Mouse (Mus musculus): ENCODE data around the gene Btbd8. TPM values are rescaled to one million over a fixed set of nuclear protein-coding genes. Genes with fewer than 3 reads are reported as not detected.

Btbd8 gene
- polyA plus RNA-seq, 1 experiment from 2014 or later, result 4.2 TPM

DNA sequence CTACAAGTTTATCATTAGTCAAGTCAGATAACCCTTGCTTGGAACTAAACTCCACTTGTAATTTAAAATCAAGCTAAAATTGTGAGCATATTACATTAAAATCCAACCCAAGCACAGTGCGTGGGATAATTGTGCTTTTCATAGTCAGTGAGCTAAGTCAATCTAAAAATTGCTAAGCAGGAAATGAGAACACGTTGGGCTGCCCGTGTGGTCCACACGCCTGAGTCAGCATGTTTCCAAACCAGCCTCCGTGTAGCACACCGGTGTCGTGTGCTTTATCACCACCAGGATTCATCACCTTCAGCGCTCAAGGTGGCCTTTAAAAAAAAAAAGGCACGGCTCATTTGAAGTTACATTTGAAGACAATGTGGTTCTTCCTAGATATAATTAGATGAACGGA is 86.5 kb downstream of the Btbd8 start:
- Histone ChIP-seq H3K36me3 (no peaks in the 10 kb centered on the region), H3K9me3 (no peaks in the 10 kb centered on the region), H3K27ac (no peak overlapping the region), H3K4me1 (no peaks in the 10 kb centered on the region), H3K4me3 (no peak overlapping the region), H3K9ac (no peak overlapping the region), H3K27me3 (no peaks in the 10 kb centered on the region), H3K4me2 (no peak overlapping the region)
- 65% methylated on average over 10 of the region's 10 CpGs for WGBS
- no peak for ATAC-seq (ENCODE audit: insufficient number of reproducible peaks, low FRiP score, low TSS enrichment, low read depth)

DNA sequence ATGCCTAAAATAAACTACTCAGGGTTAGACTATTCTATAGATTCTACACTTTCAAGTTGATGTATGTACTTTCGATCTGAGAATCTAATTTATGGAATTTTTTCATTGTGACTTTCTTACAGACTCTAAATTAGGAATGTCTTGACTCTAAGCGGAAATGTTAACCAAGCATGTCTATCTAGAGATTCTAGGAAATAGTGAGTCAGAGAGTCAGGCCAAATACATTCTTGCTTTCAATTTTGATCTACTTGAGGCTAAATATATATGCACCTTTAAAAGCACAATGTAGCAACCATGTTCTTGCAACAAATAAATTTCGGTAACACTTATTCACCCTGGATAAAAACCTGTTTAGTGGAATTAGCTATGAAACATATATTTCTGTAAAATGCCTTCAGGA is 91.1 kb downstream of the Btbd8 start:
- Histone ChIP-seq H3K4me1 (no peaks in the 10 kb centered on the region), H3K36me3 (no peaks in the 10 kb centered on the region), H3K27me3 (no peaks in the 10 kb centered on the region), H3K9me3 (no peaks in the 10 kb centered on the region), H3K4me3 (no peak overlapping the region), H3K27ac (no peak overlapping the region), H3K4me2 (no peak overlapping the region), H3K9ac (no peak overlapping the region)
- WGBS, result 89% methylated on average over 3 of the region's 3 CpGs
- no peak for ATAC-seq (ENCODE audit: insufficient number of reproducible peaks, low FRiP score, low TSS enrichment, low read depth)

DNA sequence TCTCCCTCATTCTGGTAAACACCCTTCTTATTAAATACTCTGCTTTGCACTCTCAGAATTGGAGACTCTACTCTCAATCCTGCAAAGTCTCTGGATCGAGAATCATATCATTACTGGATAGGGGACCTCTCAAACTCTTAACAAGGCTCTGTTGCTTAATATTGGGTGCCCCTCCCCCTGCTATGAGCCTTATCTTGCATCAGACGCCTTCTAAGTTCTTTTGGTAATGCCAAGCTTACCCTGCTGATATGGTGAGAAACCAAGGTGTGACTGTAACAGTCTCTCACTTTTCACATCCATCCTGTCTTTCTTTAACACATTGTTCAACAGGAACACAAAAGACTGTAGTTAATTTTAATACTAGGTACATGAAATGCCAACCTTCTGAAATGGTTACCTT is 95.8 kb downstream of the Btbd8 start:
- ATAC-seq (ENCODE audit: insufficient number of reproducible peaks, low FRiP score, low TSS enrichment, low read depth), result no peak
- Histone ChIP-seq H3K4me2 (no peak overlapping the region), H3K4me1 (no peaks in the 10 kb centered on the region), H3K9ac (no peak overlapping the region), H3K9me3 (no peaks in the 10 kb centered on the region), H3K36me3 (no peaks in the 10 kb centered on the region), H3K27ac (no peak overlapping the region), H3K4me3 (no peak overlapping the region), H3K27me3 (no peaks in the 10 kb centered on the region)
- 53% methylated on average over 2 of the region's 2 CpGs for WGBS

DNA sequence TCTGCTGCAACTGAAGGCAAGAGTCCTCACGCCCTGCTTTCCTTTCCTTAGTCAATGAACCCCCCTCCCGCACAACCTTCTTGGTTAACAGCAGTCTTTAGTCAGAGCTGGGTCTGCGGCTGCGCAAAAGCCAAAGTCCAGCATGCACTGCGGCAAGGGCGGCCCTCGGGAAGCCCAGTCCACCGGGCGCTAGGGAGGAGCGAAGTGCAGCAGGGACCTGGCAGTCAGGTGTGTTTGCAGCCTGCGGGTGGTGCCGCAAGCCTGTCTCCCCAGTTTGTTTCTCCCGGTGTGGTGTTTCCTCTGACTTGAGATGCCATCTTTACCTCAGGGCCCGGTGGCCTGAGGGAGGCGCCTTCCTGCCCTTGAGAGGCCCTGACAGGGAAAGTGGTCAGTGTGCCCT is 96.8 kb downstream of the Btbd8 start, which contains the start of gene 1700028K03Rik:
Gene 1700028K03Rik, plus strand, starts transcription at position 129 of the 400 bp plus-strand sequence.
- no peak for ATAC-seq (ENCODE audit: insufficient number of reproducible peaks, low FRiP score, low TSS enrichment, low read depth)
- WGBS, result 75% methylated on average over 15 of the region's 15 CpGs
- no peaks in the 10 kb centered on the region for H3K36me3 ChIP-seq
- H3K4me1 ChIP-seq, result no peaks in the 10 kb centered on the region
- no peak within 1 kb of the TSS for H3K9ac ChIP-seq
- H3K4me3 ChIP-seq, result no peak within 1 kb of the TSS
- no peaks in the 10 kb centered on the region for H3K9me3 ChIP-seq
- no peaks in the 10 kb centered on the region for H3K27me3 ChIP-seq
- no peak within 1 kb of the TSS for H3K4me2 ChIP-seq
- no peak within 1 kb of the TSS for H3K27ac ChIP-seq

DNA sequence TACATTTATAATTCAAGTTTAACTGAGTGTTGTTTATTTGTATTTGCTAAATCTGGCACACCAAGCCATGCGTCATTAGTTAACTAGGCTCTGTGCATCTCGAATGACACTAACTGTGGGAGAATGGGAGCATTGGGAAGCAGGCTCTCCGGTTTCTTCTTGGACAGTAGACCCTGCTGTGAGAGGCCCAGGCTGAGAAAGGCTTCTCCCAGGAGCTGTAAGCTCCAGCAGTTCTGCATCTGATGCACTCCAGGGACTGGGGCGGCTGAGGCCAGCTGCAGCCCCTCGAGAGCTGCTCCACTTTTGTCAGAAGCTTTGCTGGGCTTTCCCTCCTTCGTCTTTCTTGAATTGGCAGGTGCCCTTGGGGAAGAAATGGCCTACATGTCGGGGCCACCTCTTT is 103.9 kb downstream of the Btbd8 start:
- H3K4me2 ChIP-seq, result no peak overlapping the region
- ATAC-seq (ENCODE audit: insufficient number of reproducible peaks, low FRiP score, low TSS enrichment, low read depth), result no peak
- H3K9me3 ChIP-seq, result no peaks in the 10 kb centered on the region
- H3K36me3 ChIP-seq, result no peaks in the 10 kb centered on the region
- H3K27ac ChIP-seq, result no peak overlapping the region
- H3K9ac ChIP-seq, result no peak overlapping the region
- H3K27me3 ChIP-seq, result no peaks in the 10 kb centered on the region
- no peaks in the 10 kb centered on the region for H3K4me1 ChIP-seq
- H3K4me3 ChIP-seq, result no peak overlapping the region
- WGBS, result 44% methylated on average over 7 of the region's 7 CpGs

DNA sequence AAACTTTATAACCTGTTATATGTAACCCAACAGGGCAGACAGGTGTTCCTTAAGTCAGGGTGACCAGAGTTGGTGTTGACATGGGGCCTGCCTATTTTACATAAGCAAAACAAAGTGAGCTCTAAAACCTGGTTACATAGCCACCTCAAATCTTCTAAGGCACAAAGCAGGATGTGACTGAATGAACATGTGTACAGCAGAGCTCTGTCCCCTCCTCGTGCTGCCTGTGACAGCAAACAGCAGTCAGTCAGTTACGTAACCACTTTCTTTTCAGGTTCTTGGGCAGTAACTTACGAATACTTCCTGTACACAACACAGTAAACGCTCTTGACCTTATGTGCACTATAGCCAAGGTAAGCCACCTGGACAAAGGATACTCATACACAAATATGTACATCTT is 108.1 kb downstream of the Btbd8 start:
- no peaks in the 10 kb centered on the region for H3K9me3 ChIP-seq
- no peaks in the 10 kb centered on the region for H3K27me3 ChIP-seq
- H3K4me3 ChIP-seq, result no peak overlapping the region
- no peak overlapping the region for H3K4me2 ChIP-seq
- 77% methylated on average over 4 of the region's 4 CpGs for whole genome bisulfite sequencing
- peaks cover 6% of the 10 kb centered on the region for H3K36me3 ChIP-seq
- ATAC-seq (ENCODE audit: insufficient number of reproducible peaks, low FRiP score, low TSS enrichment, low read depth), result no peak
- H3K4me1 ChIP-seq, result no peaks in the 10 kb centered on the region
- H3K9ac ChIP-seq, result no peak overlapping the region
- H3K27ac ChIP-seq, result no peak overlapping the region

DNA sequence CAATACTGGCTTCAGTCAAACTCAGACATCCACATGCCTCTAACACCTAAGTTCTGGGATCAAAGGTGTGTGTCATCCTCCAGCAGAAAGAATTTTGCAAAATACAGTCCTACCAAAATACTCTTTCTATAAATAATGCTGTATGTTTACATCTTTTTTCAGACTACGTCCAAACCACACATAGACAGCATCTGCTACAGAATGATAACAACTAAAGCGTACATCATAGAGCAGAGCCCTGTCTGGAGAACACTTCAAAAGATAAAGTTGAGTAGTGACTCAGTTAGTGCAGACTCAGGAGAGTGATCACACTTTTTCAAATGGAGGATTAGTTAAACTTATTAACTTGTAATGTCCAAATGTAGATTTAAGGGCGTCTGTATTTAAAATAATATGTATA is 110.2 kb downstream of the Btbd8 start:
- no peak overlapping the region for H3K9ac ChIP-seq
- no peak overlapping the region for H3K4me3 ChIP-seq
- WGBS, result 86% methylated on average over 3 of the region's 3 CpGs
- H3K27ac ChIP-seq, result no peak overlapping the region
- H3K4me2 ChIP-seq, result no peak overlapping the region
- no peaks in the 10 kb centered on the region for H3K27me3 ChIP-seq
- no peaks in the 10 kb centered on the region for H3K9me3 ChIP-seq
- peaks cover 17% of the 10 kb centered on the region for H3K36me3 ChIP-seq
- no peaks in the 10 kb centered on the region for H3K4me1 ChIP-seq
- ATAC-seq (ENCODE audit: insufficient number of reproducible peaks, low FRiP score, low TSS enrichment, low read depth), result no peak

DNA sequence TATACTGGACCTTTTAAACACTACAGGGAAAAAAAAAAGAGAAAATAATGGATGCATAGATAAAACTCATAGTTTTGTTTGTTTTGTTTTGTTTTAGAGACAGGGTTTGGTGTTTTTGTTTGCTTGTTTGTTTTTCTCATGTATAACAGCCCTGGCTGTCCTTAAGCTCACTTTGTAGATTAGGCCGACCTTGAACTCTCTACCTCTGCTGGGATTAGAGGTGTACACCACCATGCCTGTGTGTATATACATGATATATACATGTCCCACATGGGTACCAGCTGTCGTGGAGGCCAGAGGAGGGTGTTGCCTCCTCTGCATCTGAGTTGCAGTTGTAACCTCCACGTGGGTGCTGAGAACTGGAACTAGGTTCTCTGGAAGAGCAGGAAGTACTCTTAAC is 110.6 kb downstream of the Btbd8 start:
- no peak overlapping the region for H3K9ac ChIP-seq
- 86% methylated on average over 3 of the region's 3 CpGs for WGBS
- no peak overlapping the region for H3K27ac ChIP-seq
- no peaks in the 10 kb centered on the region for H3K27me3 ChIP-seq
- no peak overlapping the region for H3K4me3 ChIP-seq
- no peaks in the 10 kb centered on the region for H3K9me3 ChIP-seq
- H3K4me2 ChIP-seq, result no peak overlapping the region
- ATAC-seq (ENCODE audit: insufficient number of reproducible peaks, low FRiP score, low TSS enrichment, low read depth), result no peak
- H3K4me1 ChIP-seq, result no peaks in the 10 kb centered on the region
- H3K36me3 ChIP-seq, result peaks cover 17% of the 10 kb centered on the region

DNA sequence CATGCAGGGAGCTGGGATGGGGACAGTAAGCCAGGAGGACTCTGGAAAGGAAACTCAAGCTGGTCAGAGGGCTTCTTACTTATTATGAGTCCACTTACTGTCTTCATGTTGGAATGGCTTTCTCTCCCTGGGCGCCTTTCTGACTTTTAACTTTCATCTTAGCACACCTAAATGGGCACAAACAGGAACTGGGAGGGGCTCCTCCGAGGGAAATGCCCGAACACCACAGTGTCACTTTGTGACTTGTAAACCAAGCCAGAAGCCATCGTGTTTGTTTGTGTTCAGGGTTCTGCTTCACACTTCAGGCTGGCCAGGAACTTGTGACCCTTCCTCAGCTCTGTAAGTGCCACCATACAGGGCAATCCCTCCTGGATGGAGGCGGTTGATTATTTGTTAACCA is 116.5 kb downstream of the Btbd8 start:
- H3K27me3 ChIP-seq, result no peaks in the 10 kb centered on the region
- no peak overlapping the region for H3K9ac ChIP-seq
- H3K4me2 ChIP-seq, result no peak overlapping the region
- H3K4me3 ChIP-seq, result no peak overlapping the region
- 56% methylated on average over 5 of the region's 5 CpGs for WGBS
- H3K36me3 ChIP-seq, result peaks cover 49% of the 10 kb centered on the region
- no peak overlapping the region for H3K27ac ChIP-seq
- H3K4me1 ChIP-seq, result no peaks in the 10 kb centered on the region
- H3K9me3 ChIP-seq, result no peaks in the 10 kb centered on the region
- no peak for ATAC-seq (ENCODE audit: insufficient number of reproducible peaks, low FRiP score, low TSS enrichment, low read depth)

DNA sequence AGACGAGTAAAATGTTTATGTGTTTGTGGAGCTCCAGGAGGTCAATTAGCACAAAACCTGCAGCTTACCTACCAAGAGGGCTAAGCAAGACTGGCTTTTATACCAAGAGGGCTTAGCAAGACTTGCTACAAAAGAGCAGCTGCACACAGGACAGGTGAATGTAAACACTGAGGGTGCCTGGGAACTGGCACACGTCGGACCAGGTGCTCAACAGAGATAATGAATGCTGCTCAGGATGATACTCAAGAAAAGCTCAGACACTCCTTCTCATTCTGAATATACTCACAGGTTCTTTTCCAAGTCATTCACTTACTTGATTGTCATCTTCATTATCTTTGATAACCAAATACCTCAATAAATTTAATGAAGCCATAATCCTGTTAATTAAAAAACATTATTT is 119.2 kb downstream of the Btbd8 start:
- no peaks in the 10 kb centered on the region for H3K9me3 ChIP-seq
- 76% methylated on average over 3 of the region's 3 CpGs for WGBS
- H3K27ac ChIP-seq, result no peak overlapping the region
- no peak overlapping the region for H3K4me3 ChIP-seq
- H3K4me1 ChIP-seq, result no peaks in the 10 kb centered on the region
- H3K9ac ChIP-seq, result no peak overlapping the region
- no peak for ATAC-seq (ENCODE audit: insufficient number of reproducible peaks, low FRiP score, low TSS enrichment, low read depth)
- no peak overlapping the region for H3K4me2 ChIP-seq
- H3K36me3 ChIP-seq, result peaks cover 59% of the 10 kb centered on the region
- H3K27me3 ChIP-seq, result no peaks in the 10 kb centered on the region

Other genes starting within 250 kb of the Btbd8 start
- gene Tgfbr3, start 148.4 kb upstream of the Btbd8 start, polyA plus RNA-seq (2015; fragmentation: Nextera tagmentation; extraction: Ambion mirVana), result 27.2 and 30.7 TPM in 2 replicates
- 3.9 and 4.3 TPM in 2 replicates for gene Brdt, start 106.8 kb upstream of the Btbd8 start, polyA plus RNA-seq (2015; fragmentation: Nextera tagmentation; extraction: Ambion mirVana)
- 2.1 TPM in 2 replicates for gene Ephx4, start 35.3 kb upstream of the Btbd8 start, polyA plus RNA-seq (2015; fragmentation: Nextera tagmentation; extraction: Ambion mirVana)
- not detected in 2 replicates for gene Lpcat2b, start 6.4 kb upstream of the Btbd8 start, polyA plus RNA-seq (2015; fragmentation: Nextera tagmentation; extraction: Ambion mirVana)
- 0.20 and 0.38 TPM in 2 replicates for gene Gm42669, start 69.6 kb downstream of the Btbd8 start, polyA plus RNA-seq (2015; fragmentation: Nextera tagmentation; extraction: Ambion mirVana)
- 0.03 and 0.10 TPM in 2 replicates for gene 1700028K03Rik, start 96.7 kb downstream of the Btbd8 start, polyA plus RNA-seq (2015; fragmentation: Nextera tagmentation; extraction: Ambion mirVana)
- gene Rpap2, start 159.4 kb downstream of the Btbd8 start, polyA plus RNA-seq (2015; fragmentation: Nextera tagmentation; extraction: Ambion mirVana), result 18.4 and 18.7 TPM in 2 replicates
- 27.4 and 29.7 TPM in 2 replicates for gene Glmn, start 159.9 kb downstream of the Btbd8 start, polyA plus RNA-seq (2015; fragmentation: Nextera tagmentation; extraction: Ambion mirVana)